Mouse (Mus musculus): ENCODE measurements at regions not wholly inside any gene's neighbourhood (a gene's known extent, or its start where the extent isn't known, plus 50 kb on each side); places are given as distances from the start of the nearest gene placed in this dataset.

- no peak for TF ChIP-seq EP300 (IDR thresholded peaks at IDR 0.05; ENCODE audit: low read length)
- TF ChIP-seq POLR2A (IDR thresholded peaks at IDR 0.05; ENCODE audit: low read depth, low read length), result no peak
These were observed 62.0 kb downstream of the Gm10295 start for GRCm38 (mm10) chr7:71289266-71289665.

Measured in CH12.LX (cell line).